Mouse (Mus musculus) hindbrain, postnatal 0 days (tissue): ENCODE data around the gene Pdzk1. TPM values are rescaled to one million over a fixed set of nuclear protein-coding genes. Genes with fewer than 3 reads are reported as not detected.

Source experiments
- ATAC-seq: fragments of 200-750 bp; cut with Nextera tagmentation; 2 replicates; pipeline ENCODE4 v1.8.0; 2017; ENCODE audit warnings: mild to moderate bottlenecking, moderate TSS enrichment, moderate library complexity
- DNase-seq: peaks from one replicate; pipeline ENCODE4 v3.0.0-alpha.2; 2015; ENCODE audit warnings: low spot score
- H3K27ac ChIP-seq: fragments of 300-500 bp; sonication (generic); 2 replicates; pipeline ENCODE4 v1.5.1; 2014; ENCODE audit warnings: mild to moderate bottlenecking
- H3K27me3 ChIP-seq: fragments of 300-500 bp; sonication (generic); 2 replicates; pipeline ENCODE4 v1.6.1; 2014; ENCODE audit warnings: low read length, mixed read lengths; ENCODE audit not compliant: insufficient read depth
- H3K36me3 ChIP-seq: fragments of 300-500 bp; sonication (generic); 2 replicates; pipeline ENCODE4 v1.6.1; 2014; ENCODE audit warnings: low read length, mixed read lengths; ENCODE audit not compliant: insufficient read depth
- H3K4me1 ChIP-seq: fragments of 300-500 bp; sonication (generic); 2 replicates; pipeline ENCODE4 v1.6.1; 2014; ENCODE audit warnings: antibody characterized with exemption, low read length, mixed read lengths; ENCODE audit not compliant: insufficient read depth
- H3K4me2 ChIP-seq: fragments of 300-500 bp; sonication (generic); 2 replicates; pipeline ENCODE4 v1.6.1; 2014; ENCODE audit warnings: low read depth, mild to moderate bottlenecking, low read length, moderate library complexity, mixed read lengths
- H3K4me3 ChIP-seq: fragments of 300-500 bp; sonication (generic); 2 replicates; pipeline ENCODE4 v1.5.1; 2014; ENCODE audit warnings: low read length
- H3K9ac ChIP-seq: fragments of 300-500 bp; sonication (generic); replicated peaks from 2 replicates; pipeline ENCODE4 v1.6.1; 2014; ENCODE audit warnings: mild to moderate bottlenecking, low read length, moderate library complexity, mixed read lengths
- H3K9me3 ChIP-seq: fragments of 300-500 bp; sonication (generic); 2 replicates; pipeline ENCODE4 v1.6.1; 2016; ENCODE audit warnings: low read length, mixed read lengths
- CTCF ChIP-seq: IDR thresholded peaks from 2 replicates; pipeline ENCODE4 v1.5.1; 2016; ENCODE audit warnings: antibody characterized with exemption, control low read depth, low read depth
- WGBS: fragments of 180-500 bp; shearing (Covaris S2); extraction: QIAGEN DNeasy Blood & Tissue Kit; methylation state at CpG from one replicate; pipeline ENCODE4 v1.1.7; 2014; 5-methylcytosine and 5-hydroxymethylcytosine counted together
- polyA plus RNA-seq: library from polyadenylated mRNA; unstranded; fragments of >200 nt; fragmentation: Nextera tagmentation; extraction: Ambion mirVana; gene quantifications from 2 replicates; pipeline ENCODE4 v1.2.1, GENCODE M21; 2015
- total RNA-seq: library from RNA; depleted of rRNA; stranded (reverse); fragments of >200 nt; gene quantifications from 2 replicates; pipeline ENCODE4 v1.2.3, GENCODE M21; 2014

Pdzk1 gene
- total and polyA plus RNA-seq, 2 experiments from 2014 or later: 0.05 to 0.24 TPM

DNA sequence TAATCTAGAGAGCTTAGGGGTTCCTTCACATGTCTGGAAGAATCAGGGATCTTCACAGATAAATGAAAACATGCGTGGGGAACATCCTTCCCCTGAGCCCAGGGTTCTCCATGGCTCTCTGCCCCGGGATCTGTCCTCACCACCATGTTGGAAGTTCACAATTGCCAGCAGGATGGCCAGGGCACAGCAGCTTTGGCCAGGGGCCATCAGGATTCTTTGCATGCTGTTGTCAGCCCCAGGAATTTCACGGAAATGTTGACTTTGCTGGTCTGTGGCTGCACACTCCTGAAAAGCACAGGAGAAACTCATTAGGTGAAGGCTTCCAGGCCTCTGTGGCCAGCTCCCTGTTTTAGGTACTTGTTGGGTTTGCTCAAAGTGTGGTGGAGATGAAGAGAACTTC lies 20.4 kb upstream of the Pdzk1 start:
- WGBS: 64% methylated on average over 3 of the region's 3 CpGs
- ATAC-seq (no peak), DNase-seq (no peak)
- H3K36me3 ChIP-seq: no peaks in the 10 kb centered on the region
- no peaks in the 10 kb centered on the region for H3K4me1 ChIP-seq
- no peak overlapping the region for H3K4me2 ChIP-seq
- no peaks in the 10 kb centered on the region for H3K9me3 ChIP-seq
- H3K27me3 ChIP-seq: no peaks in the 10 kb centered on the region
- no peak overlapping the region for H3K27ac ChIP-seq
- H3K4me3 ChIP-seq: no peak overlapping the region
- TF ChIP-seq CTCF: no peak
- no peak overlapping the region for H3K9ac ChIP-seq

DNA sequence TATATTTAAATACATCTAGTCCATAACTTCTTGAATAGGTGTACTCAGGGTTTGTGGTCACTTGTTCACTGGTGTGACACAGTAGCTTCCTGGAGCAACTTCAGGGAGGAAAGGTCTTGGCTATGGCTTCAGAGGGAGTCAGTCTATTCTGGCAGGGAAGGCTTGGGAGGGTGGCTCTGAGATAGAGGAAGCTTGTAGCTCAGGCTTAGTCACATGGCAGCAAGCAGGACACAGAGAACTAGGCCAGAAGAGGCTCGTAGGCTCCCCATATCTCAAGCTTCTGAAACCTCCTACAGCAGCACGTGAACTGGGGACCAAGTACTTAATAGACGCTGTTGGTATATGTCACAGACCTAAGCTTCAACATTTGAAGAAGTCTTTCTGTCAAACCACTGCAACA lies 17.9 kb upstream of the Pdzk1 start:
- Histone ChIP-seq H3K4me1 (no peaks in the 10 kb centered on the region), H3K9me3 (no peaks in the 10 kb centered on the region), H3K4me3 (no peak overlapping the region), H3K4me2 (no peak overlapping the region), H3K27me3 (no peaks in the 10 kb centered on the region), H3K27ac (no peak overlapping the region), H3K9ac (no peak overlapping the region), H3K36me3 (no peaks in the 10 kb centered on the region)
- no peak for TF ChIP-seq CTCF
- DNase-seq (no peak), ATAC-seq (no peak)
- WGBS: 94% methylated on average over 3 of the region's 3 CpGs

DNA sequence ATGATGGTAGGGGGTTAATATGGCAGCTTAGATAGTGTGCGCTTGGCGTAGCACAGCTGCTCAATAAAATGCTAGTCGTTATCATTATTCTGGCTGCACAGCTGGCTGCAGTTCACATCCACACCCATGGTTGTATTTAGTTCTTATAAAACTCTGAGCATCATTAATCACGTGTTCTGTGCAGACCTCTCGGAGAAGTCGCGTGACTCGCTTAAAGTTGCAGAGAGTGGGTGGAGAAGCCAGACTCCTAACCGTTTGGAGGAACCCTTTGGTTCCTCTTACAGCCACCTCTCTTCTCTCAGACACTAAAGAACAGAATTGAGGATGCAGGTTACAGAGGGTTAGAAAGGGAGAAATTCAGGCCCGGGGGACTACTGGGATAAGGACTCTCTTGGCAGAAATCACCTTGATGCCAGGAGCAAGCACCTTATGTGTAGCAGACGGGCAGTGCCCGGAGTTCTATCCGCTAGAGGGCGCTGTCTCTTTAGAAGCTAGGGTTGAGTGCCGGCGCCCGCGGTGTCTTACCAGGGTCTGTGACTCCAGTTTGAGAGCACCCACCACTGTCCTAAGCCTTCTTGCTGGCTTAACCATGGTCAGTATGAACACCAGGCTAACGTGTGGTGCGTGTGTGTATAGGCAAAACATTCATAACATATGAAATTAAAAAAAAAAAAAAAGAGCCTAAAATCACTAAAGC lies 16.5 kb upstream of the Pdzk1 start:
- no peak overlapping the region for H3K4me3 ChIP-seq
- H3K9me3 ChIP-seq: no peaks in the 10 kb centered on the region
- peak overlapping the region; percentile 34; the same call in 1 of the 2 replicates for H3K4me2 ChIP-seq
- H3K4me1 ChIP-seq: no peaks in the 10 kb centered on the region
- H3K36me3 ChIP-seq: no peaks in the 10 kb centered on the region
- H3K27ac ChIP-seq: no peak overlapping the region
- ATAC-seq: peak; percentile 65
- peak; percentile 72 for TF ChIP-seq CTCF
- DNase-seq: peak; percentile 86
- H3K27me3 ChIP-seq: no peaks in the 10 kb centered on the region
- WGBS: 47% methylated on average over 20 of the region's 20 CpGs
- no peak overlapping the region for H3K9ac ChIP-seq

DNA sequence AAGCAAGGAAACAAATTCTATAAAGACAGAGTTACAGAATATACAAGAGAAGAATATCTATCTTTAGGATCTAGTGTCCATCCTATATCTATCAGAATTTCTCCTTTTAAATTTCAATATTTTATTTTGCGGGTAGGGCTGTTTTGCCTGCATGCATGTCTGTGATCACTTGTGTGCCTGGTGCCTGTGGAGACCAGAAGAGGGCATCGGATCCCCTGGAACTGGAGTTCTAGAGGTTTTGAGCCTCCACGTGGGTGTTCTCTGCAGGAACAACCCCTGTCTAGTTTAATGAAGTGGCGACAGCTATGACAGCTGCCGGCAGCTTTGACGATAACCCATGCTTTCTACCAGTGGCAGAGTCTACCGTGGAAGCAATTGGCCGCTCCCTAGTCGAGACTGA lies 16.0 kb upstream of the Pdzk1 start:
- Histone ChIP-seq H3K4me3 (no peak overlapping the region), H3K27ac (no peak overlapping the region), H3K36me3 (no peaks in the 10 kb centered on the region), H3K27me3 (no peaks in the 10 kb centered on the region), H3K9me3 (no peaks in the 10 kb centered on the region), H3K9ac (no peak overlapping the region), H3K4me2 (peak overlapping the region; percentile 34; the same call in 1 of the 2 replicates), H3K4me1 (no peaks in the 10 kb centered on the region)
- ATAC-seq (peak; percentile 77; the same call in 1 of the 2 replicates), DNase-seq (peak; percentile 48)
- 29% methylated on average over 9 of the region's 9 CpGs for WGBS
- TF ChIP-seq CTCF: peak; percentile 29; the same call in 1 of the 2 replicates

DNA sequence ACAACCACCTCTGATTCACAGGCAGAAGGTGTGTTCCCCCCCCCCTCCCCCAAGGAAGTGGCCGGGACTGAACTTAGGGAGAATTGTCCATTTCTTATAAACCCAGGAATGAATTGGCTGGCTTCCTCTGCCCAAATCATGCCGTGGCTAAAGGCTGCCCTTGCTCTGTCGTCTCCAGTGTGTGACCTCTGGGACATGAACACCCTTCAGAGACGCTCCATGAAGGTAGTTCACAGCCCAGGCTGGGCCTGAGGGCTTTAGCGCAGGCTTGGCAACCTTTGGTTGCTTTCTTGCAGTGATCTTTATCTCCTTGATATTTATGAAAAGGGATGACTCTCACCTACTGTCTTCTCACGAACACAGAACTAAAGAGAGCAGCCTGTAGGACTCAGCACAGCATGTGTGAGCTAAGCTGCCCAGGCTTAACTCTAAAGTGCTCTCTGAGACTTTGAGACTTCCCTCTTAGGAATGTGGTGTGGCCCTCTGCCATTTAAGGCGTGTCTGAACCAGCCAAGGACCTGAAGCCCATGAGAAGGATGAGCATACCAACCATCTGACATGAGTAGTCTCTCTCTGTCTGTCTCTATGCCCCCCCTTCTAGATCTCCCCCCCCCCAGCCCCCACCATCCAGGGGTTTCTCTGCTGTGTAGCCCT lies 15.4 kb upstream of the Pdzk1 start:
- H3K4me2 ChIP-seq: peak overlapping the region; percentile 34; the same call in 1 of the 2 replicates
- WGBS: 67% methylated on average over 7 of the region's 7 CpGs
- no peak overlapping the region for H3K27ac ChIP-seq
- TF ChIP-seq CTCF: no peak
- no peaks in the 10 kb centered on the region for H3K9me3 ChIP-seq
- no peaks in the 10 kb centered on the region for H3K27me3 ChIP-seq
- DNase-seq (no peak), ATAC-seq (peak; percentile 53; the same call in 1 of the 2 replicates)
- no peak overlapping the region for H3K4me3 ChIP-seq
- H3K9ac ChIP-seq: no peak overlapping the region
- H3K4me1 ChIP-seq: no peaks in the 10 kb centered on the region
- H3K36me3 ChIP-seq: no peaks in the 10 kb centered on the region

DNA sequence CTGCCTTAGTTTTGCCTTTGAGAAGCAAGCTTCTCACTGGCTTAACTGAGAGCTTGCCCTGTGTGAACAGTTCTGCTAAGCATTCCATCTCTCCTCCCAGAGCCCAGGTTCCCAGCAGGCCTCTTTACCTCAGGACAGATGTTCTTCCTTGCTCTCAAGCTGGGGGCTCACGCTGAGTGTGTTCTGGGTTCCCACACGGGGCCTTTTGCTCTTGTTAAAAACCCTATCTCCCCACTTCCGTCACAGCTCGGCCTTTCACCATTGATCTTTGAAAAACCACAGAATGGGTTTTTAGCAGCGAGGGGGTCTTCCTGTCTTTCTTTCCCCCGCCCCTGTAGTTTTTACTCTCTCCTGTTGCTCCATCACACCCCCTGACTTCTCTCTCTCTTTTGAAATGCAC lies 14.7 kb upstream of the Pdzk1 start:
- WGBS: 58% methylated on average over 6 of the region's 6 CpGs
- Histone ChIP-seq H3K36me3 (no peaks in the 10 kb centered on the region), H3K4me1 (no peaks in the 10 kb centered on the region), H3K27me3 (no peaks in the 10 kb centered on the region), H3K4me3 (no peak overlapping the region), H3K4me2 (no peak overlapping the region), H3K9me3 (no peaks in the 10 kb centered on the region), H3K27ac (no peak overlapping the region), H3K9ac (no peak overlapping the region)
- DNase-seq (no peak), ATAC-seq (no peak)
- no peak for TF ChIP-seq CTCF
